In the genomic region with DNA sequence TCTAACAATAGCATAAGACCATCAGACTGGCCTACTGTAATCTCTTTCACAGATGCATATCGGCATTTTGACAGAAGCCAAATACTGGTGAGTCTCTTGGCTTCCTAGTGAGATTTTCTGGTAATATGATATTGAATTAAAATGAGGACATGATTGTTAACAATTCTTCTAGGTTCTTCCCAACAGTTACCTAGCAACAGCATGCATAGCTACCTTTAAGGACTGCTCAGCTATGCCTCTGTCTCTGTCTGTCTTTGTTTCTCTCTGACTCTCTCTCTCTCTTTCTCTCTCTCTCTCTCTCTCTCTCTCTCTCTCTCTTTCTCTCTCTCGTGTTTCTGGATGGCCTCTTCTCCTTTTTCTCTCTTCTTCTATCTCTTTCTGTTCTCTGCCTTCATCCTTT, we compare ENCODE assay signal across 19 mouse cellular contexts.
"Had no signal": no experiment of that assay in that cellular context is flagged by ENCODE, and none has a peak within 500 bp of the region (broad histone marks: within the 10 kb centered on the region; RNA-seq: fewer than 3 reads in every experiment).

No protein-coding gene starts in this region.

- H3K4me1 ChIP-seq: liver, embryonic 15.5 days; lung, embryonic 15.5 days; megakaryocyte, embryonic 14.5 days; midbrain, embryonic 13.5 days; neural tube, embryonic 12.5 days; stomach, embryonic 15.5 days had no signal

- H3K36me3 ChIP-seq: liver, embryonic 15.5 days; lung, embryonic 15.5 days; midbrain, embryonic 13.5 days; neural tube, embryonic 12.5 days; stomach, embryonic 15.5 days had no signal

- H3K27ac ChIP-seq: liver, embryonic 15.5 days; lung, embryonic 15.5 days; macrophage; midbrain, embryonic 13.5 days; neural tube, embryonic 12.5 days; stomach, embryonic 15.5 days; stomach, postnatal 0 days had no signal

- H3K4me3 ChIP-seq: liver, embryonic 15.5 days; lung, embryonic 15.5 days; megakaryocyte, embryonic 14.5 days; midbrain, embryonic 13.5 days; neural tube, embryonic 12.5 days; stomach, embryonic 15.5 days had no signal

- ATAC-seq: liver, postnatal 0 days; lung, postnatal 0 days; midbrain, embryonic 13.5 days; midbrain, embryonic 16.5 days had no signal

- DNase-seq: liver, postnatal 0 days; lung, adult 2 months; lung, postnatal 14 days; lung, postnatal 36 days; right cerebral cortex, postnatal 14 days; thymus, adult 2 months; thymus, postnatal 25 days; thymus, postnatal 4 days had no signal

- H3K4me2 ChIP-seq: liver, embryonic 15.5 days; lung, embryonic 15.5 days; midbrain, embryonic 11.5 days; midbrain, embryonic 13.5 days; neural tube, embryonic 12.5 days; stomach, embryonic 15.5 days had no signal

- H3K9ac ChIP-seq: liver, embryonic 15.5 days; liver, postnatal 0 days; lung, embryonic 15.5 days; midbrain, embryonic 13.5 days; neural tube, embryonic 12.5 days; stomach, embryonic 15.5 days had no signal

- H3K9me3 ChIP-seq: liver, embryonic 15.5 days; lung, embryonic 15.5 days; megakaryocyte, embryonic 14.5 days; midbrain, embryonic 13.5 days; neural tube, embryonic 12.5 days; stomach, embryonic 15.5 days had no signal

- H3K27me3 ChIP-seq: liver, embryonic 15.5 days; lung, embryonic 15.5 days; megakaryocyte, embryonic 14.5 days; midbrain, embryonic 13.5 days; neural tube, embryonic 12.5 days; stomach, embryonic 15.5 days had no signal
